In the genomic region with DNA sequence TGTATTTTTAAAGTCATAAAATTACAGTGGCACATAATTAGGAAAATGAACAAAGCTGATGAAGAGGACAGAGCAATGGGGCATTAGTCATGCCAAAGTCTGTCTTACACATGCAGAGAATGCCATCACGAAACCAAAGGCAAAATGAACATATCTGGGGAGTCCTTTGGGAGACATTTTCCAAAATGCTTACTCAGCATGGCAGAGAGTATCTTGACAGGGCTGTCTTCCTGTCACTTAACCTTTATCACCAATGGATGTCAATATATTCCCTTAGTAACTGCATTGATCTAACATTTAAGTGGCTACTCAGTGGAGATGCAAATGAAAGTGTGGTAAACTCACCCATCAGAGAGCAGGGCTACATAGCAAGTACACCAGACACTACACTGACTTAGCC, we compare ENCODE assay signal across 25 mouse cellular contexts. TPM values are rescaled to one million over a fixed set of nuclear protein-coding genes. Genes with fewer than 3 reads are reported as not detected.
DNase-seq lines count a peak whose midpoint lies in the region; TF ChIP-seq lines count a peak whose summit lies in the region.
"Had no signal": no experiment of that assay in that cellular context is flagged by ENCODE, and none has a peak within 500 bp of the region (broad histone marks: within the 10 kb centered on the region; RNA-seq: fewer than 3 reads in every experiment).

No protein-coding gene starts in this region.

- peaks cover 7% of the 10 kb centered on the region for H3K27me3 ChIP-seq in CH12.LX (replicated peaks)

- no peak for TF ChIP-seq CTCF in CH12.LX (conservative IDR thresholded peaks at IDR 0.05 in 1 of 2, IDR thresholded peaks at IDR 0.05 in 1 of 2; ENCODE audit: low read depth in 2 of 2, low read length in 2 of 2)

- H3K79me2 ChIP-seq in CH12.LX (replicated peaks; ENCODE audit: control insufficient read depth, extremely low read depth, insufficient read depth, poor library complexity, severe bottlenecking): no peaks in the 10 kb centered on the region

- no peak for TF ChIP-seq EP300 in CH12.LX (IDR thresholded peaks at IDR 0.05; ENCODE audit: low read length)

- H3K4me1 ChIP-seq in CH12.LX (ENCODE audit: control insufficient read depth in 1 of 2, insufficient read depth in 2 of 2) (no peaks in the 10 kb centered on the region), ES-E14 (ENCODE audit: control insufficient read depth in 2 of 2, insufficient read depth in 2 of 2, low read length in 2 of 2, poor library complexity in 1 of 2) (no peaks in the 10 kb centered on the region)

- TF ChIP-seq POLR2A in CH12.LX (IDR thresholded peaks at IDR 0.05; ENCODE audit: low read depth, low read length): no peak

- H3K4me3 ChIP-seq in CH12.LX (replicated peaks in 1 of 3; ENCODE audit: low read depth in 2 of 3, low read length in 2 of 3, poor library complexity in 1 of 3) (no peak overlapping the region), ES-E14 (ENCODE audit: insufficient read depth in 1 of 2, low read depth in 1 of 2, low read length in 2 of 2, poor library complexity in 1 of 2, severe bottlenecking in 1 of 2) (no peak overlapping the region)

- H3K36me3 ChIP-seq in CH12.LX (replicated peaks in 1 of 2; ENCODE audit: control insufficient read depth in 1 of 2, insufficient read depth in 1 of 2, low read length in 1 of 2): no peaks in the 10 kb centered on the region
- H3K36me3 ChIP-seq in ES-E14 (ENCODE audit: control insufficient read depth, insufficient read depth, low read length, poor library complexity, severe bottlenecking): no peaks in the 10 kb centered on the region
- H3K36me3 ChIP-seq: G1E had no signal

- DNase-seq in CH12.LX (ENCODE audit: extremely low read depth) (no peak), ES-E14 (ENCODE audit: low read depth, low spot score) (no peak)
- DNase-seq in left cerebral cortex, adult 9 months (ENCODE audit: low spot score in 2 of 2): no peak
- no peak for DNase-seq in heart, postnatal 25 days (ENCODE audit: low spot score)
- DNase-seq: adrenal gland, adult 2 months; adrenal gland, adult 8-10 months; adrenal gland, postnatal 10 days; adrenal gland, postnatal 14 days; adrenal gland, postnatal 25 days; adrenal gland, postnatal 36 days; B cell, adult 2 months; cerebellum, adult 11 months; cerebellum, adult 11-12 months; cerebellum, adult 18-20 months; cerebellum, adult 2 months; cerebellum, adult 8-10 months had no signal

- peaks cover 10% of the 10 kb centered on the region for H3K9me3 ChIP-seq in CH12.LX (replicated peaks; ENCODE audit: low read length)
- no peaks in the 10 kb centered on the region for H3K9me3 ChIP-seq in ES-E14 (ENCODE audit: control insufficient read depth, insufficient read depth, low read depth, low read length)

- no peak overlapping the region for H3K4me2 ChIP-seq in CH12.LX (ENCODE audit: insufficient read depth, low read depth, poor library complexity, severe bottlenecking)

- dilution Hi-C loops in CH12.LX (cut with MboI; ENCODE audit: extremely low pct_ligation_motif_present, extremely low pct_unique_long_range_greater_than_20kb, low sequenced_read_pairs): no loop called here

- intact Hi-C loops in heart, postnatal 25 days (cut with DNase I): no loop called here

- no peak for TF ChIP-seq RAD21 in CH12.LX (IDR thresholded peaks at IDR 0.05; ENCODE audit: low read depth, low read length)

- H3K27ac ChIP-seq in CH12.LX (ENCODE audit: insufficient read depth, low read depth) (no peak overlapping the region), ES-E14 (ENCODE audit: insufficient read depth, low read depth, low read length, poor library complexity, severe bottlenecking) (no peak overlapping the region)

- H3K9ac ChIP-seq in CH12.LX (ENCODE audit: insufficient read depth, low read depth) (no peak overlapping the region), ES-E14 (ENCODE audit: insufficient read depth, low read depth, low read length, poor library complexity, severe bottlenecking) (no peak overlapping the region)

- in situ Hi-C loops in CH12.LX (cut with MboI; ENCODE audit: low pct_ligation_motif_present, low pct_unique_long_range_greater_than_20kb, low sequenced_read_pairs): no loop called here
- in situ Hi-C loops in ES-E14 (cut with MboI; ENCODE audit: low sequenced_read_pairs in 2 of 2, unreplicated experiment in 2 of 2): no loop called here

TF ChIP-seq in CH12.LX, 34 proteins besides CTCF, POLR2A, EP300 and RAD21:
- peak; percentile 66; the same call in 1 of the 2 replicates for TF ChIP-seq MAFK (IDR thresholded peaks at IDR 0.05; ENCODE audit: insufficient replicate concordance, low read length)
- no peak for TF ChIP-seq ZNF384 (IDR thresholded peaks at IDR 0.05; ENCODE audit: low read depth, low read length)
TF ChIP-seq in CH12.LX: peak in this region for 1.

TF ChIP-seq in ES-E14, 5 proteins besides CTCF, POLR2A, EP300 and RAD21:
- TF ChIP-seq CHD2 (IDR thresholded peaks at IDR 0.05; ENCODE audit: low read depth, low read length) (no peak), ZNF384 (IDR thresholded peaks at IDR 0.05; ENCODE audit: low read depth, low read length) (no peak), MAFK (IDR thresholded peaks at IDR 0.05; ENCODE audit: insufficient read depth, low read depth, low read length) (0 out of 2 replicates have a peak, but pooled peaks have one; percentile 60)

RNA-seq across cellular contexts. Expression of a gene that starts 1.4 kb away (rescaled TPM):
- total RNA-seq in CH12.LX (2012; rRNA removed) (not detected in 2 replicates), CH12.LX (2014; rRNA removed) (not detected in 2 replicates), ES-E14 (2012; rRNA removed) (0.18 TPM in 1 of 2 replicates, not detected in the other)
- polyA plus RNA-seq in CH12.LX (2012; ENCODE audit: insufficient read length, low read depth): not detected in 2 replicates
- total RNA-seq in heart, postnatal 25 days (2021): not detected
- total RNA-seq: adrenal gland, adult 18-20 months; adrenal gland, adult 2 months; adrenal gland, adult 8-10 months; adrenal gland, postnatal 10 days; adrenal gland, postnatal 14 days; adrenal gland, postnatal 25 days; adrenal gland, postnatal 36 days; adrenal gland, postnatal 4 days; G1E; MEL had no signal
- polyA plus RNA-seq: activated CD4-positive, CD25-positive, alpha-beta regulatory T cell, adult 4 months; adrenal gland, adult 2 months; brain, embryonic 14.5 days; C2C12; CD4-positive, CD25-positive, alpha-beta regulatory T cell, adult 4 months; cerebellum, adult 2 months; G1E; Patski had no signal

RNA-seq across cellular contexts. Expression of a gene that starts 36.9 kb away (rescaled TPM):
- total RNA-seq in CH12.LX (2012; rRNA removed): not detected in 2 replicates
- total RNA-seq in CH12.LX (2014; rRNA removed): not detected in 2 replicates
- polyA plus RNA-seq in CH12.LX (2012; ENCODE audit: insufficient read length, low read depth): not detected in 2 replicates
- 1.6 and 2.1 TPM in 2 replicates for total RNA-seq in ES-E14 (2012; rRNA removed)
- total RNA-seq in heart, postnatal 25 days (2021): not detected
- total RNA-seq: adrenal gland, adult 18-20 months; adrenal gland, adult 2 months; adrenal gland, adult 8-10 months; adrenal gland, postnatal 10 days; adrenal gland, postnatal 14 days; adrenal gland, postnatal 25 days; adrenal gland, postnatal 36 days; adrenal gland, postnatal 4 days; MEL had no signal
- polyA plus RNA-seq: activated CD4-positive, CD25-positive, alpha-beta regulatory T cell, adult 4 months; adrenal gland, adult 2 months; brain, embryonic 14.5 days; C2C12; CD4-positive, CD25-positive, alpha-beta regulatory T cell, adult 4 months; cerebellum, adult 2 months; G1E; Patski had no signal

RNA-seq across cellular contexts. Expression of a gene that starts 45.2 kb away (rescaled TPM):
- total RNA-seq in CH12.LX (2012; rRNA removed) (not detected in 2 replicates), CH12.LX (2014; rRNA removed) (not detected in 2 replicates), ES-E14 (2012; rRNA removed) (0.26 and 1.6 TPM in 2 replicates)
- polyA plus RNA-seq in CH12.LX (2012; ENCODE audit: insufficient read length, low read depth): not detected in 2 replicates
- total RNA-seq in heart, postnatal 25 days (2021): not detected
- total RNA-seq: adrenal gland, adult 18-20 months; adrenal gland, adult 2 months; adrenal gland, adult 8-10 months; adrenal gland, postnatal 10 days; adrenal gland, postnatal 14 days; adrenal gland, postnatal 25 days; adrenal gland, postnatal 36 days; adrenal gland, postnatal 4 days; G1E; MEL had no signal
- polyA plus RNA-seq: activated CD4-positive, CD25-positive, alpha-beta regulatory T cell, adult 4 months; adrenal gland, adult 2 months; brain, embryonic 14.5 days; C2C12; CD4-positive, CD25-positive, alpha-beta regulatory T cell, adult 4 months; cerebellum, adult 2 months; G1E; Patski had no signal

RNA-seq across cellular contexts. Expression of a gene that starts 53.6 kb away (rescaled TPM):
- total RNA-seq in CH12.LX (2012; rRNA removed) (not detected in 2 replicates), CH12.LX (2014; rRNA removed) (not detected in 2 replicates), ES-E14 (2012; rRNA removed) (0.36 TPM in 1 of 2 replicates, not detected in the other)
- polyA plus RNA-seq in CH12.LX (2012; ENCODE audit: insufficient read length, low read depth): not detected in 2 replicates
- total RNA-seq in heart, postnatal 25 days (2021): not detected
- total RNA-seq: adrenal gland, postnatal 10 days; adrenal gland, postnatal 14 days; adrenal gland, postnatal 25 days; adrenal gland, postnatal 36 days; adrenal gland, postnatal 4 days; G1E; MEL had no signal
- polyA plus RNA-seq: activated CD4-positive, CD25-positive, alpha-beta regulatory T cell, adult 4 months; CD4-positive, CD25-positive, alpha-beta regulatory T cell, adult 4 months; G1E had no signal

RNA-seq across cellular contexts. Expression of a gene that starts 59.2 kb away (rescaled TPM):
- total RNA-seq in CH12.LX (2012; rRNA removed): not detected in 2 replicates
- total RNA-seq in CH12.LX (2014; rRNA removed): not detected in 2 replicates
- polyA plus RNA-seq in CH12.LX (2012; ENCODE audit: insufficient read length, low read depth): not detected in 2 replicates
- 0.26 and 0.58 TPM in 2 replicates for total RNA-seq in ES-E14 (2012; rRNA removed)
- total RNA-seq in heart, postnatal 25 days (2021): not detected
- total RNA-seq: adrenal gland, adult 18-20 months; adrenal gland, adult 2 months; adrenal gland, adult 8-10 months; adrenal gland, postnatal 10 days; adrenal gland, postnatal 14 days; adrenal gland, postnatal 25 days; adrenal gland, postnatal 36 days; adrenal gland, postnatal 4 days; G1E; MEL had no signal
- polyA plus RNA-seq: activated CD4-positive, CD25-positive, alpha-beta regulatory T cell, adult 4 months; adrenal gland, adult 2 months; brain, embryonic 14.5 days; C2C12; CD4-positive, CD25-positive, alpha-beta regulatory T cell, adult 4 months; cerebellum, adult 2 months; G1E; Patski had no signal
